Mouse (Mus musculus): ENCODE measurements at regions not wholly inside any gene's neighbourhood (a gene's known extent, or its start where the extent isn't known, plus 50 kb on each side); places are given as distances from the start of the nearest gene placed in this dataset.

GRCm38 (mm10) chr3:81658490-81658889 is 273.9 kb upstream of the Ctso start:
- TF ChIP-seq CTCF (IDR thresholded peaks at IDR 0.05; ENCODE audit: low read depth, low read length), result no peak
- TF ChIP-seq POLR2A (IDR thresholded peaks at IDR 0.05; ENCODE audit: insufficient read depth, low read length), result no peak
- no peak for TF ChIP-seq EP300 (IDR thresholded peaks at IDR 0.05; ENCODE audit: insufficient read depth, low read depth, low read length)

Data from ES-Bruce4 (cell line).